Mouse (Mus musculus): ENCODE measurements around the gene Cnrip1.

Cnrip1 gene

DNA sequence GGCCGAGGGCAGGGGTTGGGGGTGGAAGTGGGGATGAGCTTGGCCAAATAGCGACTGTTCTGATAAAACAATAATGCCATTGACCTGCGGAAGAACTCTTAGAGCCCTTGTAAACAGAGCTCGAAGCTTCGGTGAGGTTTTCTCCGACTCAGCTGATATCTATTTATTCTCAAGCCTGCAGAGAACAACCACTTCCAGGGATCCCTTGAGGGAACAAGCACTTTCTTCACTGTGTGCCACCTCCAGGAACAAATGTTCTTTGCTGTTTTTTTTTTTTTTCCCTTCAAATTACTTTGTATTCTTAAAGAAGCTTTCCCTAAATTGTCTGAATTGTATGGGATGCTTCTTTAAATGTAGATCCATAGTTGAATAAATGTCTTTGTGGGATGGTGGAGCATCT, 56.0 kb downstream of the Cnrip1 start:
- no peak for DNase-seq (ENCODE audit: low read depth, low spot score)

DNA sequence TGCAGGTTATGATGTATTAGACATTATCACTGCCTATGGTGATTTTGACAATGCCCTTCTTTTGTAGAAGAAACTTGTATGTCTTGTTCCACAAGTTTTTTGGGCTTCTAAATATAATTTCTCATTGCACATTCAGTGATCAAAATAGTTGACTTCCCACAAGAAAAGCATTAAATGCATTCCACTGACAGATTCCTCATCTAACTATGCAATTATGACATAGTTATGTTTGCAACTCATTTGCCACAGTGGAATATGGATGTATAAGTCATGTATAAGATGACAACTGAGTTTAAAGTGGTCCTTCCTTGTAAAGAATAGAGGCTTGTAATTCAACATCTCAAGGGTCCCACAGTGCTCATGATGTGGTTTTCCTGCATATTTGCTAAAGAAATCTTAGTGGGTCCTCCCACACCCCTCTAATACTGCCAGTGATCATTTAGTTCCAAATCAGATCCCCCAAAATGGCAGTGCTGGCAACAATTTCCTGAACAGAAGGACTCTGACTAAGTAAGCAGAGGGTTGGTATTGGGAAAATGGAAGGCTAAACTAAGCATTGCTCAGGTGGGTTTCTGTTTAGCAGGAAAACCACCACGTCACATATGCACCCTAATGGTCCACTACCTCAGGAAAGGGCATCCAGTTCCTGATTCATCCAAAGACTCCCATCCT, 61.2 kb downstream of the Cnrip1 start:
- DNase-seq (ENCODE audit: low read depth, low spot score) = no peak

DNA sequence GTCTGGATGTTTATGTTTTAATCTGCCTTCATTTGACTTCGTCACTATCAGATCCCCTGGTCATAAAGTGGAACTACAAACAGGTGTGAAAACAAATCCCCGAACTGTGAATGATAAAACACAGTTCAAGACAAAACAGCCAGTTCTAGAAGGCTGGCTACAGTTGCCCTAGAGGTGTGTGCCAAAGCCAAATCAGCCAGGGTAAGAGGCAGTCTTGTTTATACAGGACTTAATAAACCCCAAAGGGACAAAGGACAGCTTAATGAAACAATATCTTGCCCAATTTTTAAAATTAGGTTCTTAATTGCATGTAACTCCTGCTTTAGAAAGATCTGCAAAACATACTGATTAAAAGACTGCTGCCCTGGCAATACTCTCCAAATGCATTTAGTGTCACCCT, 75.0 kb downstream of the Cnrip1 start:
- DNase-seq (ENCODE audit: low read depth, low spot score) = no peak
